Mouse (Mus musculus): ENCODE measurements around the gene Nmi. TPM values are rescaled to one million over a fixed set of nuclear protein-coding genes. Genes with fewer than 3 reads are reported as not detected.

Nmi gene
- total RNA-seq, 2 experiments from 2014 or later, result 1.7 to 2.6 TPM

- intact Hi-C loops (cut with DNase I), result no loop called here
- no peak for DNase-seq
Measured at GRCm38 (mm10) chr2:51945812-51946211, 27.5 kb downstream of the Nmi start.

GRCm38 (mm10) chr2:51941832-51942231 is 31.5 kb downstream of the Nmi start:
- no peak for DNase-seq
- intact Hi-C loops (cut with DNase I), result no loop called here

GRCm38 (mm10) chr2:51938750-51939149 is 34.5 kb downstream of the Nmi start:
- intact Hi-C loops (cut with DNase I), result loop anchor here (10.0 kb wide), 1 partner anchor 136 kb away; the partner anchor contains the start of gene Rif1
- no peak for DNase-seq

GRCm38 (mm10) chr2:51937004-51937403 is 36.3 kb downstream of the Nmi start:
- no peak for DNase-seq
- intact Hi-C loops (cut with DNase I), result loop anchor here (10.0 kb wide), 1 partner anchor 138 kb away; the partner anchor contains the start of gene Rif1

GRCm38 (mm10) chr2:51936585-51936984 is 36.7 kb downstream of the Nmi start:
- intact Hi-C loops (cut with DNase I), result loop anchor here (10.0 kb wide), 1 partner anchor 138 kb away; the partner anchor contains the start of gene Rif1
- no peak for DNase-seq

GRCm38 (mm10) chr2:51935921-51936320 is 37.4 kb downstream of the Nmi start:
- intact Hi-C loops (cut with DNase I), result loop anchor here (10.0 kb wide), 1 partner anchor 139 kb away; the partner anchor contains the start of gene Rif1
- DNase-seq, result no peak

GRCm38 (mm10) chr2:51934574-51935334 is 38.5 kb downstream of the Nmi start, which contains the start of gene Rbm43:
TSS of gene Rbm43 (minus strand) at chr2:51935163.
- peak; percentile 72 for DNase-seq
- intact Hi-C loops (cut with DNase I), result loop anchor here (10.0 kb wide), 1 partner anchor 140 kb away; the partner anchor contains the start of gene Rif1

- DNase-seq, result no peak
- intact Hi-C loops (cut with DNase I), result loop anchor here (10.0 kb wide), 1 partner anchor 141 kb away; the partner anchor contains the start of gene Rif1
Measured at GRCm38 (mm10) chr2:51933341-51934134, 39.8 kb downstream of the Nmi start.

- intact Hi-C loops (cut with DNase I), result loop anchor here (10.0 kb wide), 1 partner anchor 144 kb away; the partner anchor contains the start of gene Rif1
Measured at GRCm38 (mm10) chr2:51931241-51931640, 42.1 kb downstream of the Nmi start.

GRCm38 (mm10) chr2:51914944-51915680 is 58.2 kb downstream of the Nmi start:
- intact Hi-C loops (cut with DNase I), result loop anchor here (2.0 kb wide), 1 partner anchor 1608 kb away; no protein-coding TSS in a partner anchor
- peak; percentile 77 for DNase-seq

More at GRCm38 (mm10) chr2:51931241-51931640, 42.1 kb downstream of the Nmi start:
- no peak for DNase-seq

- intact Hi-C loops (cut with DNase I), result loop anchor here (2.0 kb wide), 1 partner anchor 1608 kb away; no protein-coding TSS in a partner anchor
- DNase-seq, result no peak
Measured at GRCm38 (mm10) chr2:51914532-51914931, 58.8 kb downstream of the Nmi start.

- intact Hi-C loops (cut with DNase I), result no loop called here
- no peak for DNase-seq
Measured at GRCm38 (mm10) chr2:51912740-51913139, 60.6 kb downstream of the Nmi start.

GRCm38 (mm10) chr2:51911864-51912263 is 61.4 kb downstream of the Nmi start:
- intact Hi-C loops (cut with DNase I), result no loop called here

GRCm38 (mm10) chr2:51907538-51908110 is 65.7 kb downstream of the Nmi start:
- DNase-seq, result peak; percentile 13
- intact Hi-C loops (cut with DNase I), result no loop called here

More at GRCm38 (mm10) chr2:51911864-51912263, 61.4 kb downstream of the Nmi start:
- no peak for DNase-seq

GRCm38 (mm10) chr2:51905637-51906036 is 67.7 kb downstream of the Nmi start:
- no peak for DNase-seq
- intact Hi-C loops (cut with DNase I), result no loop called here

Other genes starting within 250 kb of the Nmi start
- 10 to 100 TPM; 14.5 to 15.3 TPM for gene Rbm43, start 38.3 kb downstream of the Nmi start, total RNA-seq (2021)
- gene Tnfaip6, start 64.5 kb upstream of the Nmi start, total RNA-seq (2021), result 1 to 10 TPM; 2.2 to 2.3 TPM
- gene Rif1, start 99.3 kb upstream of the Nmi start, total RNA-seq (2021), result 10 to 100 TPM; 28.2 to 30.9 TPM

Data from left cerebral cortex, postnatal 4 days (tissue).